Mouse (Mus musculus): ENCODE results near the gene Serpina10. TPM values are rescaled to one million over a fixed set of nuclear protein-coding genes. Genes with fewer than 3 reads are reported as not detected.
A peak's percentile ranks its signal among the peaks of the same experiment; 100 is the strongest.
"Not testable (repeated sequence)": the region's sequence is repeated elsewhere in the genome, so short reads cannot be mapped to it uniquely, and the experiment has no call there.

Gene Serpina10
- not detected for total RNA-seq (2021)
- long read RNA-seq, experiment 1 = 0 reads
- long read RNA-seq, experiment 2 = 0 reads

GRCm38 (mm10) chr12:103631203-103631612, at the start of gene Serpina10:
Gene Serpina10 (minus strand): TSS chr12:103631444.
- H3K27ac ChIP-seq = no peak within 1 kb of the TSS
- intact Hi-C loops (cut with DNase I) = no loop called here
- no peak within 1 kb of the TSS for H3K4me3 ChIP-seq
- no peak for DNase-seq (ENCODE audit: extremely low spot score in 1 of 2, low spot score in 2 of 2)
- no peak for TF ChIP-seq CTCF (IDR thresholded peaks at IDR 0.05)

- H3K4me3 ChIP-seq; intact Hi-C loops (cut with DNase I); H3K27ac ChIP-seq; DNase-seq (ENCODE audit: extremely low spot score in 1 of 2, low spot score in 2 of 2): not testable (repeated sequence)
Observed at GRCm38 (mm10) chr12:103679853-103680252, 48.6 kb upstream of the Serpina10 start.

- TF ChIP-seq CTCF (IDR thresholded peaks at IDR 0.05) = no peak
- intact Hi-C loops (cut with DNase I) = no loop called here
- DNase-seq (ENCODE audit: extremely low spot score in 1 of 2, low spot score in 2 of 2) = no peak
- no peak within 1 kb of the TSS for H3K4me3 ChIP-seq
- no peak within 1 kb of the TSS for H3K27ac ChIP-seq
Observed at GRCm38 (mm10) chr12:103676039-103676438, 44.8 kb upstream of the Serpina10 start, which contains the start of gene Serpina16. Gene Serpina16 (minus strand): TSS chr12:103676139.

- no peak for DNase-seq (ENCODE audit: extremely low spot score in 1 of 2, low spot score in 2 of 2)
- intact Hi-C loops (cut with DNase I) = no loop called here
- Histone ChIP-seq H3K27ac (no peak overlapping the region), H3K4me3 (no peak overlapping the region)
- no peak for TF ChIP-seq CTCF (IDR thresholded peaks at IDR 0.05)
Observed at GRCm38 (mm10) chr12:103673179-103673578, 41.9 kb upstream of the Serpina10 start.

- Histone ChIP-seq H3K27ac (no peak overlapping the region), H3K4me3 (no peak overlapping the region)
- TF ChIP-seq CTCF (IDR thresholded peaks at IDR 0.05) = no peak
- intact Hi-C loops (cut with DNase I) = no loop called here
- no peak for DNase-seq (ENCODE audit: extremely low spot score in 1 of 2, low spot score in 2 of 2)
Observed at GRCm38 (mm10) chr12:103671483-103671882, 40.2 kb upstream of the Serpina10 start.

- Histone ChIP-seq H3K4me3 (no peak overlapping the region), H3K27ac (no peak overlapping the region)
- DNase-seq (ENCODE audit: extremely low spot score in 1 of 2, low spot score in 2 of 2) = no peak
- intact Hi-C loops (cut with DNase I) = no loop called here
- TF ChIP-seq CTCF (IDR thresholded peaks at IDR 0.05) = no peak
Observed at GRCm38 (mm10) chr12:103670964-103671363, 39.7 kb upstream of the Serpina10 start.

GRCm38 (mm10) chr12:103670344-103670743, 39.1 kb upstream of the Serpina10 start:
- no peak for TF ChIP-seq CTCF (IDR thresholded peaks at IDR 0.05)
- intact Hi-C loops (cut with DNase I) = no loop called here

GRCm38 (mm10) chr12:103665286-103665685, 34.0 kb upstream of the Serpina10 start:
- intact Hi-C loops (cut with DNase I) = no loop called here
- no peak overlapping the region for H3K4me3 ChIP-seq
- no peak overlapping the region for H3K27ac ChIP-seq
- DNase-seq (ENCODE audit: extremely low spot score in 1 of 2, low spot score in 2 of 2) = no peak
- TF ChIP-seq CTCF (IDR thresholded peaks at IDR 0.05) = no peak

More at GRCm38 (mm10) chr12:103670344-103670743, 39.1 kb upstream of the Serpina10 start:
- no peak overlapping the region for H3K27ac ChIP-seq
- peak in 1 of 2 experiments; percentile 11 for DNase-seq (ENCODE audit: extremely low spot score in 1 of 2, low spot score in 2 of 2)
- no peak overlapping the region for H3K4me3 ChIP-seq

GRCm38 (mm10) chr12:103662053-103662452, 30.8 kb upstream of the Serpina10 start:
- intact Hi-C loops (cut with DNase I); DNase-seq (ENCODE audit: extremely low spot score in 1 of 2, low spot score in 2 of 2); H3K27ac ChIP-seq: not testable (repeated sequence)

GRCm38 (mm10) chr12:103660076-103660475, 28.8 kb upstream of the Serpina10 start:
- DNase-seq (ENCODE audit: extremely low spot score in 1 of 2, low spot score in 2 of 2) = no peak
- intact Hi-C loops (cut with DNase I) = no loop called here
- Histone ChIP-seq H3K4me3 (no peak overlapping the region), H3K27ac (no peak overlapping the region)
- TF ChIP-seq CTCF (IDR thresholded peaks at IDR 0.05) = no peak

More at GRCm38 (mm10) chr12:103662053-103662452, 30.8 kb upstream of the Serpina10 start:
- not testable (repeated sequence) for H3K4me3 ChIP-seq

GRCm38 (mm10) chr12:103659171-103659570, 27.9 kb upstream of the Serpina10 start:
- intact Hi-C loops (cut with DNase I) = no loop called here
- Histone ChIP-seq H3K27ac (no peak overlapping the region), H3K4me3 (no peak overlapping the region)
- no peak for DNase-seq (ENCODE audit: extremely low spot score in 1 of 2, low spot score in 2 of 2)
- no peak for TF ChIP-seq CTCF (IDR thresholded peaks at IDR 0.05)

GRCm38 (mm10) chr12:103657991-103658390, 26.7 kb upstream of the Serpina10 start:
- no peak for TF ChIP-seq CTCF (IDR thresholded peaks at IDR 0.05)
- Histone ChIP-seq H3K27ac (no peak overlapping the region), H3K4me3 (no peak overlapping the region)
- DNase-seq (ENCODE audit: extremely low spot score in 1 of 2, low spot score in 2 of 2) = no peak
- intact Hi-C loops (cut with DNase I) = no loop called here

- no peak for TF ChIP-seq CTCF (IDR thresholded peaks at IDR 0.05)
- intact Hi-C loops (cut with DNase I) = no loop called here
- DNase-seq (ENCODE audit: extremely low spot score in 1 of 2, low spot score in 2 of 2) = no peak
- no peak within 1 kb of the TSS for H3K27ac ChIP-seq
- no peak within 1 kb of the TSS for H3K4me3 ChIP-seq
Observed at GRCm38 (mm10) chr12:103656848-103657626, 25.8 kb upstream of the Serpina10 start, which contains the start of gene Serpina6. Gene Serpina6 (minus strand): TSS chr12:103657212.
